Mouse (Mus musculus) small intestine, adult 2 months (tissue): Measurements from ENCODE around the gene Dkkl1. TPM values are rescaled to one million over a fixed set of nuclear protein-coding genes. Genes with fewer than 3 reads are reported as not detected.

Experiments
- H3K27ac ChIP-seq: fragments of 200-500 bp; 2 replicates; pipeline ENCODE4 v1.5.1; 2012; ENCODE audit warnings: low read depth, low read length, control low read depth, inconsistent platforms; ENCODE audit not compliant: insufficient read depth
- H3K27me3 ChIP-seq: fragments of 200-500 bp; 2 replicates; pipeline ENCODE4 v1.6.1; 2012; ENCODE audit warnings: mild to moderate bottlenecking, moderate library complexity, low read length, inconsistent platforms; ENCODE audit not compliant: control insufficient read depth, insufficient read depth
- H3K36me3 ChIP-seq: fragments of 200-500 bp; 2 replicates; pipeline ENCODE4 v1.6.1; 2012; ENCODE audit warnings: mild to moderate bottlenecking, low read length, control low read depth, inconsistent platforms; ENCODE audit not compliant: control insufficient read depth, insufficient read depth
- H3K4me1 ChIP-seq: fragments of 200-500 bp; 2 replicates; pipeline ENCODE4 v1.6.1; 2012; ENCODE audit warnings: low read length, inconsistent platforms, mixed read lengths; ENCODE audit not compliant: control insufficient read depth, insufficient read depth, insufficient read length
- H3K4me3 ChIP-seq: fragments of 200-500 bp; 2 replicates; pipeline ENCODE4 v1.5.1; 2012; ENCODE audit warnings: low read depth, mild to moderate bottlenecking, control low read depth, inconsistent platforms, low read length, moderate library complexity
- CTCF ChIP-seq: fragments of 200-500 bp; IDR thresholded peaks from 2 replicates; pipeline ENCODE4 v1.5.1; 2012; ENCODE audit warnings: low read depth, mild to moderate bottlenecking, control low read depth, inconsistent platforms, low read length, moderate library complexity, mixed read lengths; ENCODE audit not compliant: insufficient replicate concordance, insufficient read length; ENCODE audit errors: extremely low read depth
- POLR2A ChIP-seq: fragments of 200-500 bp; IDR thresholded peaks from 2 replicates; pipeline ENCODE4 v1.6.1; 2012; ENCODE audit warnings: low read depth, mild to moderate bottlenecking, control low read depth, inconsistent platforms, low read length, moderate library complexity
- WGBS: fragments of 180-500 bp; shearing (Covaris S2); methylation state at CpG from one replicate; pipeline ENCODE4 v1.1.7; 2018; 5-methylcytosine and 5-hydroxymethylcytosine counted together
- polyA plus RNA-seq: library from polyadenylated mRNA; depleted of rRNA; stranded (reverse); fragments of >200 nt; gene quantifications from 2 replicates; pipeline ENCODE4 v1.2.3, GENCODE M21; 2012

The Dkkl1 gene
- polyA plus RNA-seq, 1 experiment, result 0.24 TPM

- Histone ChIP-seq H3K27me3 (peaks cover 16% of the 10 kb centered on the region), H3K4me3 (no peak overlapping the region), H3K4me1 (peaks cover 11% of the 10 kb centered on the region), H3K27ac (no peak overlapping the region), H3K36me3 (no peaks in the 10 kb centered on the region)
- WGBS, result 71% methylated on average over 7 of the region's 7 CpGs
- TF ChIP-seq CTCF, result no peak
- no peak for TF ChIP-seq POLR2A
These were observed 409 bp upstream of the Dkkl1 start for GRCm38 (mm10) chr7:45212356-45212755.

- no peaks in the 10 kb centered on the region for H3K36me3 ChIP-seq
These were observed 877 bp downstream of the Dkkl1 start for GRCm38 (mm10) chr7:45211070-45211469.

DNA sequence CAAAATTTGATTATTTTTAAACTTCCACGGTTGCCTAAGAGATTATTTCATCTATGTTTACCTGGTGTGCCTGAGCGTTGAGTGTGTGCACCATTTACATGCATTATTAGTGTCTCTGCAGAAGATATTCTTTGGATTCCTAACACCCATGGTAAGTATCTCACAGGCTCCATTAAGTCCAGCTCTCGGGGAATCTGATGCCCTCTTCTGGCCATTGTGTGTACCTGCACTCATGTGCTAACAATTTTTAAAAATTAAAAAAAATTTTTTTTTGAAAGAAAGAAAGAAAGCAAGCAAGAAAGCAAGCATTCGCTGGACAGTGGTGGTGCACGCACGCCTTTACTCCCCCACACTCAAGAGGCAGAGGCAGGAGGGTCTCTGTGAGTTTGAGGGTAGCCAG, 3.7 kb downstream of the Dkkl1 start:
- Histone ChIP-seq H3K4me1 (peaks cover 6% of the 10 kb centered on the region), H3K4me3 (no peak overlapping the region), H3K36me3 (no peaks in the 10 kb centered on the region), H3K27ac (no peak overlapping the region), H3K27me3 (peaks cover 7% of the 10 kb centered on the region; the same call in 1 of the 2 replicates)
- 81% methylated on average over 6 of the region's 6 CpGs for WGBS
- TF ChIP-seq CTCF, result no peak
- no peak for TF ChIP-seq POLR2A

More at GRCm38 (mm10) chr7:45211070-45211469, 877 bp downstream of the Dkkl1 start:
- Histone ChIP-seq H3K4me3 (peak overlapping the region; percentile 22; the same call in 1 of the 2 replicates), H3K27ac (no peak overlapping the region), H3K4me1 (peaks cover 11% of the 10 kb centered on the region), H3K27me3 (peaks cover 15% of the 10 kb centered on the region)
- WGBS, result 59% methylated on average over 10 of the region's 10 CpGs
- TF ChIP-seq POLR2A (no peak), CTCF (no peak)

DNA sequence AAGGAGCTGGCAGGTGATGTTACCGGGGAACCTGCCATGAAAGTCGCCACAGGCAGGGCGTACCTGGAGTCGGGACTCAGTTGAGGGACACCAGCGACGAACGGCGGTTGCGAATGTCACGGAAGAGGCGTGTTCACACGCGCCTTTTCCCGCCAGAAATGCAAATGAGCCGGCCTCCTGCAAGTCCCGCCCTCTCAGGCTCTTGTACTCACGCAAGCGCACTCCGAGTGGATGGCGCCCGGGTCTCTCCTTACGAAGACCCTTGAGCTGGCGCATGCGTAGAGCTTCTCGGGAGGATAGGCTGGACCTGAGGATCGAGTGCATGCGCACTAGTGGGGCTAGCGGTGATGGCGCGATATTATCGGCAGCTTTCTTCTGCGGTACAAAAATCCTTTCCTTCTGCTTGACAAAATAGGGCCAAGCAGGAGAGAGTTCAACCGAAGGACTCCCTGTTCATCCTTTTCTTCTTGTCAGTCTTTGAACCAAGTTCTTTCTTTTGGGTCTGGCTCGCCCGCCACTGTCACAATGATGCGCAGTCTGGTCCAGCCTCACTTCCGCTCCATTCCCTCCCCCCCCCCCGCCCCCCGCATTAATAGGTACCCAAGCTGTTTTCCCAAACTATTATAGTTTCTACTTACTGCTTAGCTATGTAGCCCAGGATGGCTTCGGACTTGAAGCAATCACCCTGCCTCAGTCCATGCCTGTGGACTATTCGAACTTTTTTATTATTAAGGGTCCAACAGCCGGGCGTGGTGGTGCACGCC, 7.4 kb downstream of the Dkkl1 start, which contains the start of gene Ccdc155:
TSS of gene Ccdc155 (minus strand) at position 513 of the 764 bp plus-strand sequence.
- Histone ChIP-seq H3K4me1 (no peaks in the 10 kb centered on the region), H3K36me3 (no peaks in the 10 kb centered on the region), H3K27me3 (no peaks in the 10 kb centered on the region), H3K27ac (no peak within 1 kb of the TSS), H3K4me3 (peak within 1 kb of the TSS; percentile 53)
- 7% methylated on average over 44 of the region's 44 CpGs for WGBS
- TF ChIP-seq CTCF (no peak), POLR2A (no peak)

GRCm38 (mm10) chr7:45202654-45203053, 9.3 kb downstream of the Dkkl1 start:
- Histone ChIP-seq H3K4me1 (no peaks in the 10 kb centered on the region), H3K36me3 (no peaks in the 10 kb centered on the region), H3K27me3 (no peaks in the 10 kb centered on the region), H3K4me3 (no peak overlapping the region), H3K27ac (no peak overlapping the region)
- TF ChIP-seq CTCF (no peak), POLR2A (no peak)
- WGBS, result 42% methylated on average over 10 of the region's 10 CpGs

- TF ChIP-seq POLR2A, result no peak
- no peak for TF ChIP-seq CTCF
- Histone ChIP-seq H3K4me3 (no peak overlapping the region), H3K4me1 (no peaks in the 10 kb centered on the region), H3K27ac (no peak overlapping the region), H3K27me3 (no peaks in the 10 kb centered on the region), H3K36me3 (no peaks in the 10 kb centered on the region)
- 76% methylated on average over 11 of the region's 11 CpGs for WGBS
These were observed 13.0 kb downstream of the Dkkl1 start for GRCm38 (mm10) chr7:45198961-45199360.

DNA sequence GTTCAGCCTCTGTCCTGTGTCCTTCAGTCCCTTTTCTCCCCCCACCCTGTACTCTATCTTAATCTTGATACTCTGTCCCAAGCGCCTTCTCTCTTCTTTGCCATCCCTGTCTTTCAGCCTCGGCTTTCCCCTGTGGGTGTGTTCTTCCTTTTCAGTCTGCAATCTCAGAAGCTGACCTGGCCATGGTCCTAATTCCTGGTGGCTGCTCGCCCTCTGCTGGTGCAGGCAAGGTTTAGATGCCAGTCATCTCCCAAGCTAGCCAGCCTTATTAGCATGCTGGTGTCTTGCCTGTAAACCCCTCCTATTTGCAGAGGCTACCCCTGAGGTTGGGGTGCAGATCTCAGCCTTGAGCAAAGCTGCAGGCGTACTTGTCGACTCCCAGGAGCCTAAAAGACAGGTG, 13.5 kb downstream of the Dkkl1 start:
- Histone ChIP-seq H3K27ac (no peak overlapping the region), H3K4me1 (no peaks in the 10 kb centered on the region), H3K4me3 (no peak overlapping the region), H3K27me3 (no peaks in the 10 kb centered on the region), H3K36me3 (no peaks in the 10 kb centered on the region)
- TF ChIP-seq POLR2A (no peak), CTCF (peak; percentile 75)
- WGBS, result 12% methylated on average over 5 of the region's 5 CpGs
